Mouse (Mus musculus): ENCODE measurements around the gene Ublcp1.

Ublcp1 gene

GRCm38 (mm10) chr11:44422337-44423111 lies 47.8 kb downstream of the Ublcp1 start:
- DNase-seq (ENCODE audit: low spot score in 2 of 2), result no peak

- DNase-seq (ENCODE audit: low spot score in 2 of 2), result no peak
Measured at GRCm38 (mm10) chr11:44417403-44417802, 52.9 kb downstream of the Ublcp1 start.

DNA sequence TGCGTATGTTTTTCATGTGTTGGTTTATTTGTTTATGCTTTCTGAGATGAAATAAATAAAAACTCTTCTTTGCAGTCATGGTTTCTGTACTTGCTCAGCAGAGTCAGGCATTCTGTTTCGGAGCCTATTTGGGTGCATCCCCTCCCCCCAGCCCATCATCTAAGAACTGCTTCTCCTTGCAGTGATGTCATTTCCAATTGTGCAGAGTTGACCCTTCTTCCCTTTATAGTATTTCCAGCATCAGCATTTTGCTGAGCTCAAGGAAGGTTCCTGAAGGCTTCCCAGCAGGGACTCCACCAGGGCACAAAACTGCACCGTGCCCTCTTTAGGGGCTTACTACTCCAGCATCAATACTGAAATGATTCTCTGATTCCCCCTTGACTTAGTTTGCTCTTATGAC lies 55.7 kb downstream of the Ublcp1 start:
- DNase-seq (ENCODE audit: low spot score in 2 of 2), result no peak

DNA sequence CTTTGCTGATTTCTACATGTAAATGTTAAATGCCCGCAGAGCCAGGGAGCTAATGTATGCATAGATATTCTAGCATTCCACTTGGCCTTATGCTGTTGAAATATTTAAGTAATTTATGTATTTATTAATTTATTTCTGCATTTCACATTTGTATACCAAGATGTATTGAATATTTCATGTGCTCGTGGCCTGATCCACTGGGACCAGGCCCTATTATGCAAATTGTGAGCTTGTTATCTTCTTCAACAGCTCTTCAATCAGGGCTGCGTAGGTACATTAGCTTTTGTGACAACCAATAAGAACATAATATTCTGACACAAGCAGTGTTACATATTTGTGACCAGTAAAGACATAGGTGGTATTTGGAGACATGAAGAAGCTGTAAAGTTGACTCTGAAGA lies 56.9 kb downstream of the Ublcp1 start:
- DNase-seq (ENCODE audit: low spot score in 2 of 2), result no peak

- no peak for DNase-seq (ENCODE audit: low spot score in 2 of 2)
Measured at GRCm38 (mm10) chr11:44412276-44412675, 58.0 kb downstream of the Ublcp1 start.

GRCm38 (mm10) chr11:44410413-44410812 lies 59.9 kb downstream of the Ublcp1 start:
- no peak for DNase-seq (ENCODE audit: low spot score in 2 of 2)

GRCm38 (mm10) chr11:44408626-44409025 lies 61.7 kb downstream of the Ublcp1 start:
- DNase-seq (ENCODE audit: low spot score in 2 of 2), result no peak

DNA sequence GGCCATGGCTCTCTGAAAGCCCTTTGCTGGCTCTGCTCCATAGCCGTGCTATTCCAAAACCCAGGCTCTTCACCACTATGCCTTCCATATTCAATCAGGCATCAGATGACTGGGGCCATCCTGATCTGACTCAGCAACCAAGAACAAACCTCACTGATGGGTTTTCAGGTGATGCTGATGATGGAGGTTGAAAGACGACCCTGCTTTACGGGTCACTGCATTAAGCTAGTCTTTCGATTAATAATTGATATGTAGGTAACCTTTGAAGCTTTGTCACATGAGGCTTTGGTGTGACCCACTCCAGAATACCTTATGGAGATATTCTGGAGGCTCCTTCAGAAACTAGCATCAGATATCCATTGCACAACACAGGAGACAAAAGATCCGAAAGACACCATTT lies 63.8 kb downstream of the Ublcp1 start:
- DNase-seq (ENCODE audit: low spot score in 2 of 2), result no peak

DNA sequence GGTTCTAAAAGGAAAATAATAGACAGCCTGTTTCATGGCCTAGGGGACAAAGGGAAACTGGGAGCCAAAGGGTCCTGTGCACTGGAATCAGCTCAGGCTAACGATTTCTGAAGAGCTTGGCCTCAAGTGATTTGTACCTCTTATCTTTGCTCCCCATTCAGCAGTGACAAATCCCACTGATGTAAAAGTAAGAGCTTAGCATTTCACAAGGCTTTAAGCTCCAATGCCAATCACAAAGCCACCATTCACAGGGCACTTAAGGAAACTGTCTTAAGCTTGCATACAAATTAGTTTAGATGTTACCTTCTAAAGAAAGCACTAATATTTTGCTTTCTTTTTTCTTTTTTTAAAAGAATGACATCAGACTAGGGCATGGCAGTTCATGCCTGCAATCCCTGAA lies 64.3 kb downstream of the Ublcp1 start:
- DNase-seq (ENCODE audit: low spot score in 2 of 2), result no peak

DNA sequence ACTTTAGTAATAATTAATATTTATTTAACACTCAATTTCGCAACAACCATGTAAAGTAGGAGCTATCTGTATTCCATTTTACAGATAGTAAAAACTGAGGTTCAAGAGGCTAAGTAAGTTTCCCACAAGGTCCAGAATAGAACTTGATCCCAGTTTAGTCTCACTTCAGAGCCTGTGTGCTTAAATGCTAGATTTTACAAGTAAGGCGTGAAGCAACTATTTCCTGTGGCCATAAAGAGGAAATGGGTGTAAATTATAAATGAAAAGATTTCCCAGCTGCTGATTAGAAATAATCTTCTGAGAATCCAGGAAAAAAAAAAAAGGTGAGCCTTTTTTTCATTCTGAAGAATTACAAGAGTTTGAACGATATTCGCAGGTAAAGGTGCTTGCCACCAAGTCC lies 65.2 kb downstream of the Ublcp1 start:
- DNase-seq (ENCODE audit: low spot score in 2 of 2), result no peak

All from left cerebral cortex, adult 9 months (tissue).